Mouse (Mus musculus): ENCODE measurements around the gene Trim16.

- no peak for TF ChIP-seq CTCF (IDR thresholded peaks at IDR 0.05; ENCODE audit: borderline replicate concordance, control insufficient read depth, extremely low read depth, insufficient read depth, low read length, poor library complexity)
- no peak for TF ChIP-seq POLR2A (IDR thresholded peaks at IDR 0.05; ENCODE audit: control insufficient read depth, extremely low read depth, insufficient read depth, low read length, poor library complexity)
Observed at GRCm38 (mm10) chr11:62804119-62804518, 15.9 kb upstream of the Trim16 start.
